Mouse (Mus musculus) C2C12 (cell line): ENCODE data around the gene Cdc42ep5.

ENCODE experiments used
- CEBPB ChIP-seq: IDR thresholded peaks from one replicate; pipeline ENCODE4 v1.6.1; 2011; ENCODE audit warnings: low read depth, mild to moderate bottlenecking, control low read depth, moderate library complexity
- CTCF ChIP-seq: IDR thresholded peaks from one replicate; pipeline ENCODE4 v1.5.1; 2011; ENCODE audit not compliant: control insufficient read depth, insufficient read depth, insufficient read length
- FOSL1 ChIP-seq: IDR thresholded peaks from one replicate; pipeline ENCODE4 v1.8.0; 2011; ENCODE audit warnings: mild to moderate bottlenecking, low read length; ENCODE audit not compliant: poor library complexity, insufficient read depth, severe bottlenecking
- MAX ChIP-seq: IDR thresholded peaks from one replicate; pipeline ENCODE4 v1.6.1; 2011; ENCODE audit warnings: mild to moderate bottlenecking, control low read depth
- MYOD1 ChIP-seq: IDR thresholded peaks from one replicate; pipeline ENCODE4 v1.6.1; 2011; ENCODE audit warnings: low read depth; ENCODE audit not compliant: control insufficient read depth, insufficient read length
- MYOG ChIP-seq: IDR thresholded peaks from one replicate; pipeline ENCODE4 v1.6.1; 2011; ENCODE audit not compliant: control insufficient read depth, insufficient read length; ENCODE audit errors: extremely low read depth
- USF1 ChIP-seq: IDR thresholded peaks from one replicate; pipeline ENCODE4 v1.6.1; 2011; ENCODE audit warnings: low read depth, mild to moderate bottlenecking, control low read depth, moderate library complexity

- no peak for TF ChIP-seq CTCF
- TF ChIP-seq CEBPB: no peak
- no peak for TF ChIP-seq MAX
- TF ChIP-seq MYOD1: no peak
- TF ChIP-seq USF1: no peak
- no peak for TF ChIP-seq MYOG
- TF ChIP-seq FOSL1: no peak
Measured at GRCm38 (mm10) chr7:4138671-4139070, 26.0 kb downstream of the Cdc42ep5 start.
